Mouse (Mus musculus) right cerebral cortex, adult 18-20 months (tissue): ENCODE measurements around the gene Borcs6.

Experiments
- DNase-seq: peaks from one replicate; pipeline ENCODE4 v3.0.0; 2022; ENCODE audit warnings: mixed read lengths

Gene Borcs6

DNA sequence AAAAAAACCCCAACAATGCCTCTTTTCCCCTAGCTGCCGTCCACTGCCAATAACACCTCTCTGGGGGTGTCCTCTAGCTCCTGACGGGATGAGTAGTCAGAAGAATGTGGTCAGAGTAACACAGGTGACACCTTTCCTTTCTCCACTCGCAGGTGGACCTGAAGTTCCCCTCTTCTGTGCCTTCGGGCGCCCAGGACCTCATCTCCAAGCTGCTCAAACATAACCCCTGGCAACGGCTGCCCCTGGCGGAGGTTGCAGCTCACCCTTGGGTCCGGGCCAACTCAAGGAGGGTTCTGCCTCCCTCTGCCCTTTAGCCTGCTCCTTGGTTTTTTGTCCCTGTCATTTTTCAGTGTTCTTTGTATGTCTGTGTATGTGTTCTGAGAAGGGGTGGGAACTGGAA is 8.8 kb upstream of the Borcs6 start:
- DNase-seq, result no peak

DNA sequence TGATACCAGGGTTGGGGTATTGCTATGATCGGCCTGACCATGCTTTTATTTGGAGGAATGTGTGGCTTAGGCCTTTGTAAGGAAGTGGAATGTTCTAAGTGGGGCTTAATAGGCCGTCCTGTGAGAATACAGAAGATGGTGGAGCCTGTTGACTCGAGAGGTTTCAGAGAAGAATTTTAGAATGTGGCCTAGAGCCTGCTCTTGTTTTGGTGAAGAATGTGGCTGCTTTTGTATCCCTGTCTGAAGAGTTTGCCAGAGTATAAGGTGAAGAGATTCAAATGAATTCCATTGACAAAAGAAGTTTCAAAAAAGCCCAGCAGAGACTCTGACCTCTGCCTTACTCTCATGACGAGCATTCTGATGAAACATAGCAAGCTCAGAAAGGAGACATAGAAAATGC is 7.7 kb upstream of the Borcs6 start:
- DNase-seq, result no peak

DNA sequence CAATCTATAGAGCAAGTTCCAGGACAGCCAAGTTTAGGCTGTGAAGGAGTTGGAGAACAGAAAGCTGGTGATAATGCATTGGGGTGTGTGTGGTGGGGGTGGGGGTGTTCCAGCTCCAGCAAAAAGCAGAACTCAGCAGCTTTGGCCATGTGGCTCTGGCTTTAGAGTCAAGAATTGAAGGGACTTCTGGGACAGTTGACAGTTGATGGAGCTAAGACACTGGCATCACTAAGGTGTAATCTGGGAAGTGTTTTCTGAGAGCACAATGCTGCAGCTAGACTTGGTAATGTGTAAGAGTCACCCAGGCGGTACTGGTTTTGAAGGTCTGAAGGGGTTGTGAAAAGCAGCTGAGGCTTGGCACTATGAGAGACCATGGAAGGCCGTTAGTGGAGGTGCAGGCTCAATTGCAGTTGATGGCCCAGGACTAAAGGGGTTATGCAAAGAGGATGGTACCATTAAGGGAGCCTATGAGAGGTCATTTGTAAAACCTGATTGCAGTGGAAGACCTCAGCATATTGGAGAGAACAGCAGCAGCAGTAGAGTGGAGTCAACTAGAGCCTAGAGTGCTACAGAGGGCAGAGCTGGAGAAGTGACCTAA is 6.6 kb upstream of the Borcs6 start:
- DNase-seq, result no peak

DNA sequence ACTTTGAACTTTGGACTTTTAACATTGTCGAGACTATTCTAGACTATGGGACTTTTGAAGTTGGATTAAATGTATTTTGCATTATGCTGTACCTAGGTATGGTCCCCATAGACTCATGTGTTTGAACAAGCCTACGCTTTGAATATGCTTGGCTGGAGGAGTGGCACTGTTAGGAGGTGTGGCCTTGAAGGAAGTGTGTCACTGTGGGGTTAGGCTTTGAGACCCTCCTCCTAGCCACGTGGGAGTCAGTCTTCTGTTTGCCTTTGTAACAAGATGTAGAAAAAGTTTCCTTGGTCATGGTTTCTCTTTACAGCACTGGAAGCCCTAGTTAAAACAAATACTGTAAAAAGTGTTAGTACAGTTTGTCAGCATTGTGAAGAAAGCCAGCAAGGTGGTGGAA is 5.7 kb upstream of the Borcs6 start:
- DNase-seq, result no peak

DNA sequence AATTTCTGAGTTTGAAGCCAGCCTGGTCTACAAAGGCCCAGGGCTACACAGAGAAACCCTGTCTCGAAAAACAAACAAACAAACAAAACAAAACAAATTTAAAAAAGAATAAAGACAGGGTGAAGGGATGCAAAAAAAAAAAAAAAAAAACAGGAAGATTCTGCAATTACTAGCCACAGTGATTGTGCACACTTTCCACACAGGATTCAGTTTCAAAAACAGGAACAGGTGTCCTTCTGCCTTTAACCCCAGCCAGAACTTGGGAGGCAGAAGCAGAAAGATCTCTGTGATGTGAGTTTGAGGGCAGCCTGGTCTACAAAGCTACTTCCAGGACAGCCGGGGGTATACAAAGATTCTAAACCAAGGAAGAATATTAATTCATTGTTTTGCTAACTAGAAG is 1.3 kb upstream of the Borcs6 start:
- no peak for DNase-seq

DNA sequence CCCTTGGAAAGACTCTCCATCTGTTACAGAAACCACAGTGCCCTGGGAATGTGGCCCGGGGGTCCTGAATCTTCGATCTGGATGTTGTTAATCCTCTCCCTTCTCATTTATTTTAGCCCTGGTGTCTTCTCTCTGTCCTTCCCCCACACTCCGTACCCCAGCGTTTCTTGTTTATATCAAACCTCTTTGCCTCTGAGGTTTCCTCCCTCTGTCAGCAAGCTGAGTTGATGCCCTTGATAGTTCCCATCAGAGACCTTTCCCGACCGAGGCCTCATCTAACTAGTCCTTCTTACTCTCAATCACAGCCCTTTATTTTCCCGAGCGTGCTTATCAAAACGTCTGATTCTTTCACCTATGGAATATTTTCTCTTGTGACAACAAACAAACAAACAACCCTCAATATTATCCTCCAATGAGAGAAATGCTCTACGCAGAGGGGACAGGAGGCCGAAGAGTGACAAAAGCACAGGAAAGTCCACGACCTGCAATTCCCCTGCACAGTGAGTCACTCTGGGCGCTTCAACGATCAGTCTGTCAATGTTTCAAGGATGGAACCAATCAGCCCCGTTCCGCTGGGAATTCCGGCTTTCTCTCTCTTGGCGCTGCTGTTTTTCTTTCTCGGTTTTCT is 674 bp upstream of the Borcs6 start:
- no peak for DNase-seq

DNA sequence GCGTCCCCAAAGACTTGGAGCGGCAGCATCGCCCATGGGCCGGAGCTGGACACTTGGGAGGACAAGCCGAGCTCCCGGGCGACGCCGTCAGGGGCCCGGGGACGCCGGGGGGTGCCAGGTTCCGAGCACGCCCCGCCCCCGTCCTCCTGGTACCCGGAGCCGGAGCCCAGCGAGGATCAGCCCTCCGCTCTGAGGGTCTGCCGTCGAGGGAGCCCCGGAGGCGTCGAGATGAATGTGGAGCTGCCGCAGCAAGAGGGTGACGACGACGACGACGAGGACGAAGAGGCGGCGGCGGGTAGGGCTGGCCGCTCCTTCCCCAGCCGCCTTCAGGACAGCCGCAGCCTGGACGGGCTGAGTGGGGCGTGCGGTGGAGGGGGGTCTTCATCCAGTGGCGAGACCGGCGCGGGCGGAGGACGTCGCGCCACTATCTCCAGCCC is 476 bp downstream of the Borcs6 start:
- DNase-seq, result no peak

DNA sequence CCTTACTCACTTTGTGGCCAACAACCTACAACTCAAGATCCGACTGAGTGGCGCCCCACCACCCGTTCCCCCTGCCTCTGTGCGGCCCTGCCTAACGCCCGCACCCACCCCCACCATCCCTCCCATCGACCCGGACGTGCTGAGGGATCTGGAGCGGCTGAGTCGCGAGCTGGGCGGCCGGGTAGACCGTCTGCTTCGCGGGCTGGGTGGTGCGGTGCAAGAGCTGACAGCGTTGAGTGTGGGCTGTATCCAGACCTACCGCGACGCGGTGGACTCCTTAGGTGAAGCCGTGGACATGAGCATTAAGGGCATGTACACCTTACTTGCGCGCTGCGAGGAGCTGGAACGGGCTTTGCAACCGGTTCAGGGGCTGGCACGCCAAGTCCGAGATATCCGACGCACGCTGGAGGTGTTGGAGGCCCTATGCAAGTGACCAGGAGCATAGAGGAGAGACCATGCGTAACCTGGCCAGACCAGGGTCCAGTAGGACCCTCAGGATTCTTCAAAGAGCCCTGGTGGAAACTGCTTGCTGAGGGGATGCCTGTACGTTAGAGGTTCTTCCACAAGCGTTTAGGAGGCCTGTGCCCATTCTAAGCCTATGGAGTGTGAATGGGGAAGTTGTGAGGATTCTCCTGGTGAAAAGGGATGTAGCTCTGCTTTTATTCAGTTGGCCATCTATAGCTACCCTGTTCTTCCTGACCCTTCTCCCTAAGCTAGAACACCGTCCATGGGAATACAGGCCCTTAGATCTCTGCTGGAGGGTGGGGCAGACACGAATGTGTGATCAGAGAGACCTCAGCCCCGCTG is 1.1 kb downstream of the Borcs6 start:
- DNase-seq, result peak; percentile 36

DNA sequence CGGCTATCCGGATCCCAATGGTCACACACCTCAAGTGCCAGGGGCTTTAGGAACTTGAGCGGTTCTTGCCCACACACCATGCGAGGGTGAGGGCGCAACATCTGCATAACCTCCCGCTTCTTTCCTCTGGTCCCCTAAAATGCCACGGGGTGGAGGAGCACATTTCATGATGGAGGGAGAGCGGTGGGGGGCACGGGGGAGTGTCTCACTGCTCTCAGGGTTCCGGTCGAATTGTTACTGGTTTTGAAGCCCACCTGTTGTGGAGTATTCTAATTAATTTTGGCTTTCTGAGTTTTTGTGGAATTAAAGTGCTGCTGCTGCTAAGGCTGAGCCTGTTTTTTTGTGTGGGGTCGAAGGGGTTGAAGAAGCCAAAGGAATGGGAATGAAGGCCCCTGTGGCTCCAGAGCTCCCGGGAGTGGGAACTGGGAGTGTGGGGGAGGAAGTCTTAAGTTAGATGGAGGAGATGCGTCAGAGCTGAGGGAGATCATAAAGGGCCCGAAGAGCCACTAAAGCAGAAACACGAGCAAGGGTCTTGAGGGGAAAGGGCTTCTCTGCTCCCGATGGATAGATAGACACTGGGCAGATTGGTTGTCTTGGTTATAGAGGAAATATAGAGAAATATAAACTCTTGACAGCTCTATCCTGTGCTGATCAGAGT is 1.9 kb downstream of the Borcs6 start:
- DNase-seq, result no peak

DNA sequence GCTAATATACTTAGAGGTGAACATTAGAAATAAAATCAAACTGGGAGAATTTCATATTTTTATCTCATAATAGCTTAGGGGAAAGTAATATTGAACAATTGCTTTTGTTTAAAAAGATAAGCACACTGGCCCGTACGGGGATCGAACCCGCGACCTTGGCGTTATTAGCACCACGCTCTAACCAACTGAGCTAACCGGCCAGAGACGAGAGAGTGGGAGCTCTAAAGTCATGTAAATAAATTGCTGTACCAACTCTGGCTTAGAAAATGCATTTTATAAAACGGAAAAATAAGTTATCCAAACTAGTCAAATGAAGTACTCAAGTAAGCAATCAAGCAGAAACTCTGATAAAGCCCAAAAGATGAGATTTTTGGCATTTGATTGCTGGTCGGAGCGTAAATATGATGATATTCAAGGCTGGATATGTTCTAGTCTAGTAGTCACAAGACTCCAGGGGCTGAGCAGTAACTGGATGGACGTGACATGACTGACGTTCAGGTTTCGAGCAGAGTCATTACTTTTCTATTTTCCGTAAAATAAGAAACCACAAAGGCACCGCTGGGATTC is 2.8 kb downstream of the Borcs6 start:
- DNase-seq, result peak; percentile 77

DNA sequence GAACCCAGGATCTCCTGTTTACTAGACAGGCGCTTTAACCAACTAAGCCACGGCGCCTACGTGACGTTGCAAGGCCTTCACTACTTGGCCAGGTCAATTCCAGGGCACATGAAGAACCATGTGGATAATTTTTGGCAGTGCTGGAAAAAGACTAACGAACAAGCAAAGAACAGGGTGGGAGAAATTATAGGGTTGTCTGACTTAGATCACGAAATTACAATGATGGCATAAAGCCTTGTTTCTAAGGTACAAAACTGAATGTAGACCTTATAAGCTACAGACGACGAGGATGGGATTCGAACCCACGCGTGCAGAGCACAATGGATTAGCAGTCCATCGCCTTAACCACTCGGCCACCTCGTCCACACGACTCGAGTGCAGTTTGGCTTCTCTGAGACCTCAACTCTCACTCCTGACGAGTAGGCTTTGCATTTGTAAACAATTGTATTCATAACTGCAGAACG is 3.3 kb downstream of the Borcs6 start:
- peak; percentile 92 for DNase-seq

DNA sequence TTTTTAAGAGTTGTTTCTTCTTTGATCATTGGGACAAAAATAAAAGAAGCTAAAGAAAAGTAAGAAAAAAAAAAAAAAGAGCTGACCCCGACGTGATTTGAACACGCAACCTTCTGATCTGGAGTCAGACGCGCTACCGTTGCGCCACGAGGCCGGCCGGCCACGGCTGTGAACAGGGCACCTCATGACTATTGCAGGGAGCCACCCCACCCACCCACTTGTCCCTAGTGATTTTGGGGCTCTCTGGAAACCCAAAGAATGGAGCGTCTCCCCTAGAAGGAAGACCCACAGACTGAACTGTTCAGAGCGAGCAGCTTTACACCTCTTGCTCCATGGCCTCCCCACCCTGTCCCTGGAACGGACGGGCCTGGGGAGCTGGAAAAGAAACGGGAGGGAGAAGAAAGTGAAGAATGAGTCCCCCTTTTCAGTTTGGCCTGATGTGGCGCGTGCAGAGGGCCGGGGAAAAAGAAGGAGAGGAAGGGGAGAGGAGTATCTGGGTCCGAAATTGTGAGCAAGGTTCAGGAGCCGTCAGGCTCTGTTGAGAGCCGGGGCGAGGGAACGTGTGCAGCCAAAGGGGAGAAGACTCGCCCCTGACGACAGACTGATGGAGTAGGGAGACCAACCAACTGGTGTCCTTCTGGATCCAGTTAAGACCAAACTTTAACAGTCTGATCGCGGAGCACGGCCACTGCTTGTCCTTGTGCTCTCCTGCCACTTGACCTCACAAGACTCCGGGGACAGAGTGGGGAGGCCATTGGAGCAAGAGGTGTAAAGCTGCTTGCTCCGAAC is 4.1 kb downstream of the Borcs6 start:
- DNase-seq, result peak; percentile 52

DNA sequence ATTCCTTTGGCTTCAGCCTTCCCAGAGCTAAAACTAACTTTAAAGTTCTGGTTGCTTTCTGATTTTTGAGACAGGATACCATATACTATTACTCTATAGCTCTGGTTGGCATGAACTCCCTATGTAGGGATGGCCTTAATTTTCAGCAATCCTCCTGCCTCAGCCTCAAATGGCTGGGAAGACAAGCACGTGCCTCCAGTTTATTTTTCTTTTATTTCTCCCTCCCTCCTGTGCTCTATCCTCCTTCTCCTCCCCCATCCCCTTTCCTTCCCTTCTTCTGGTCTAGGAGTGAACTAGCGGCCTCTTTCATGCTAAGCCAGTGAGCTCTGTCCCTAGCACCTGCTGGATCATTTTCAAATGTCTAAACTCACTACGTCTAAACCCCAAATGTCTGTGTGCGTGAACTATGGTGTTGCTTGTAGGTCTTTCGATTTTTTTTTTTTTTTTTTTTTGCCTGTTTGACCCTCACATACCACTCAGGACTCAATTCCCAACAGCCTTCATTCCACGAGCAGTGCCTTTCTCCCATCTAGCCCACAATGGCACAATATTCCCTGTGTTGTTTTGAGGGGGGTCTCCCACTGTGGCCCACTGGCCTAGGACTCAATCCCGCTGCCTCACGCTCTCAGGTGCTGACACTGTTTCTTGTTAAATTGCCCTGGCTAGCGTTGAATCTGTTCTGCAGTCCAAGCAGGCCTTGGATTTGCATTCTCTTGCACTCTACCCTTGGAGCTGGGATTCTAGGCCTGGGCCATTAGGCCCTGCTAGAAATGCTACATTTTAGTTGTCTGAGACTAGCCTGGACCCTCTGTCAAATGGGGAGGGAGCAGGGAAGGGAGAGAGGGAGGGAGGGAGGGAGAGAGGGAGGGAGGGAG is 5.0 kb downstream of the Borcs6 start:
- DNase-seq, result no peak

DNA sequence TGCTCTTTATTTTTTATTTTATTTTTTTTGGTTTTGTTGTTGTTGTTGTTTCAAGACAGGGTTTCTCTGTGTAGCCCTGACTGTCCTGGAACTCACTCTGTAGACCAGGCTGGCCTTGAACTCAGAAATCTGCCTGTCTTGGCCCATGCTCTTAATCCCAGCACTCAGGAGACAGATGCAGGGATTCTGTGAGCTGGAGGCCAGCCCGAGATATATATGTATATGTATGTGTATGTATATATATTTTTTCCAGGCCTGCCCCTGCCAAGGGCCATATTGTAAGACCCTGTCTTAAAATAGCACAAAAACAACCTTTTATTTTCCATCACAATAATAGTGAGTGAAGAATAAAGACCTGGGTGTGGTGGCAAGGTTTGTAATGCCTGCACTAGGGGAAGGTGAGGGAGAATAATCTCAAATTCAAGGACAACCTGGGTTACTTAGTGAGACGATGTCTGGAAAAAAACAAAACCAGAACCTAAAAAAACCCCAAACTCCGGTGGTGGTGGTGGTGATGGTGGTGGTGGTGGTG is 5.9 kb downstream of the Borcs6 start:
- no peak for DNase-seq

DNA sequence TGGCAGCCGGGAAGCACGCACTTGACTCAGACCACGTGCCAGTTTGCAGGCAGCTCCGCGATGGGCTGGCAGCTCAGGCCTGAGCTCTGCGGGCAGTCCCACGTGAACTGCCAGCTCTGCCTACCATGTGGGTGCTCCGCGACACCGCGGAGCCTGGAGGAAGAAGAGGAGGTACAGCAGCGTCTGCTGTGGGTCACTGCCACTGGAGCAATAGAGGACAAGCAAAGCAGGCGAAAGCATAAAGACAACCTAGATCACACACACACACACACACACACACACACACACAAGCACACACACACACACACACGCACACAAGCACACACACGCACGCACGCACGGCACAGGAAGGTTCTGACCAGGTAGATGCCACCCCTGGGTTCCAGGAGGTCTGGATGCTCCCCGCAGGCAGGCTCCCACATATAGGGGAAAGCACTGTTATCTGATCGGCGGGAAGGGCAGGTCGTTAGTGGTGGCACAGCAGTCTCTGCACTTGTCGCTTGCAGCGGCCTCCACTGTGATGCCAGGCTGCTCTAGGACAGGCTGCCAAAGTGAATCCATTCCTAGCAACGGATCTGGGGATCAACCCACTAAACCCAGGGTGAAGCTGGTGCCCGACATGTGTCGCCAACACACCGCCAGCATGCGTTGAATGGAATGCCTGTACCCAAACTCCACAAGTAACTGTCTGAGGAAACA is 6.8 kb downstream of the Borcs6 start:
- DNase-seq, result peak; percentile 76

DNA sequence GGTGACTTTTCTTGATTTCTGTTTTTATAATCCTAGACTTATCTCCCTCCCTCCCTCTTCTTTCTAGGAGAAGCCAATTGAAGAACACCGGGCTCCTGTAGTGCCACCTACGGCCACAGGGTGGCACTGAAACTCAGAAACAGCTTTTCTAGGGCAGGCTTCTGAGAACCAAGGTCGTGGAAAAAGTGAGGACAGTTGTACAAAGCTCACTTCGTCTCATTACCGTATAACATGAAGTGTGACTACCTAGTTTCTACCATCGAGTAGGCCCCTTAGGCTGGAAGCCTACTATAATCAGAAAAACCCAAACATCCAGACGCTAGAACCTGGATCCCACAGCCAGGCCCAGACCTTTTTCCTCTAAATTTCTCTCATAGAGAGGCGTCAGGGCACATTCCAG is 7.4 kb downstream of the Borcs6 start:
- DNase-seq, result peak; percentile 88

DNA sequence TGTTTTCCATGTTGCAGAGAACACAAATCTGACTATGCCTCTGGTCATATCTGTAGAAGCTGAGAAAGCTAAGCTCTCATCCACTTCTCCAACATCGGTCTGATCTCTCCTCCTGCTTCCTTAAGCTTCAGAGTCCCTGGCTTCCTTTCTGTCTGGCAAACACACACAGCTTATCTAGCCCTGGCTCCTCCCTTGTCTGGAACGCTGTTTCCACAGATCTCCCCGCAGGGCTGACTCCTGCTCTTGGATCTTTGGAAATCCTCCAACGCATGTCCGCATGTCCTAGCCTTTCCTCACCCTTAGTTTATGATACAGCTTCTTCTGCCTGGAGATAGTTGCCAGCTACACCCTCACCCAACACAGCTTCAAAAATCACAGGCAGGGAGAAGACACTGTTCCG is 8.1 kb downstream of the Borcs6 start:
- DNase-seq, result no peak

DNA sequence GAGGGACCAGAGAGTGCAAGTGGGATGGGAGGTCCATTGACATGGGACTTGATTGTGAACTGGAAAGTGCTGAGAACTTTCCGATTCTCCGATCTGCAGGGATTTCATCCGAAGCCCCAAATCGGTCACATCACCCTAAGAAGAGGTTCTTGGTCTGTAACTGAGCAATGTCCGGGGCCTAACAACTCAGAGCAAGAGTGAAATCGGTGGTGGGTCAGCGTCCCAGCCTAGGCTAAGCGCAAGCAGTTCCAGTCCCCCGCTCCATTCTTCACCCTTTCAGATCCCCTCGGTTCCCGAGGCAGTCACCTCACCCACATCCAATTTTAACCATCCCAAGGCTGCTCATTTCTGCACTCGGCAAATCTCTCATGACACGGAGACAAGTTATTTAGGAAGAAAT is 10.6 kb downstream of the Borcs6 start:
- no peak for DNase-seq

DNA sequence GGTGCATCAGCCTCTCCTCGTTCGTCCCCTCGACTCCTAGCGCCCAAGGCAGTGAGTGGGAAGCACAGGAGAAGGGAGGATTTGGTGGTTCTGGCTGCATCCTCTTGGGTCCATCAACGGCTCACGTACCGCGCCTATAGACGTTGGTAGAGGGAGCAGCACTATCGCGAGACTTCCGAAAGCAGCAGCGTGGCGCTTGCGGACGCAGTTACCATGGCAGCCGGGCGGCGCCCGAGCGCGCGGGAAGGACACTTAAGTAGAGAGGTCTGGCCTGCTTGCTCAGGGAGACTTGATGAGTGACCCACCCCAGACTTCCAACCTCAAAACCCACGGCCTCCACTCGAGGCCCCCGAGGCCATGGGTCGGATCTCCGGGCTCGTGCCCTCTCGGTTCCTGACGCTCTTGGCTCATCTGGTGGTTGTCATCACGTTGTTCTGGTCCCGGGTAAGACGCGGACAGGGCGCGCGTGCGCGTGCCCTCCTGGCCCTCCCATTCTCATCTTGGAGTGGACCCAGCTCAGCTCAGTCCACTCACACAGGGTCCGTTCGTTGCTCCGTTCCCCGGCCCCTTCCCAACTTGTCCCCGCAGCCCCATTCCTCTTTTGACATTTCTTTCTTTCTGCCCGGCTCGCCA is 11.2 kb downstream of the Borcs6 start, which contains the start of gene Tmem107:
Gene Tmem107 (plus strand): TSS at position 217 of the 633 bp plus-strand sequence.
- DNase-seq, result peak; percentile 96

DNA sequence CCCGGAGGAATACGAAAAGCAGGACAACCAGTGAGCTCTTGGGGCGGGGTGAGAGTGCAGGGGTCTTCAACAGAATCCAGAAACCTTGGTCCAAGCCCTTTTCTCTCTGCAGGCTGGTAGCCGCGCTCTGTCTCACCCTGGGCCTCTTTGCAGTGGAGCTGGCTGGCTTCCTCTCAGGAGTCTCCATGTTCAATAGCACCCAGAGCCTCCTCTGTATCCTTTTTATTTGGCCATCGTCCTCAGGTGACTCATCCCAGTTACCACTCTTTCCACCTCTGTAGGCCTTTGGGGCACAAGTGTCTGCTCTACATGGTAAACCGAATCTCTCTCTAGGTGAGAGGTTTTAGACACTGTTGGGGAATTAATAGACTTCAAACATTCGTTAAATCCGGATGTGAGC is 11.7 kb downstream of the Borcs6 start:
- DNase-seq, result no peak
